Mouse (Mus musculus) neutrophil, adult 5-6 weeks (primary cell): ENCODE measurements around the gene Chd9. TPM values are rescaled to one million over a fixed set of nuclear protein-coding genes. Genes with fewer than 3 reads are reported as not detected.

Experiments used
- ATAC-seq: fragments of 151-379, 151-347 bp; 2 replicates; pipeline ENCODE4 v1.8.0; 2017; ENCODE audit warnings: mild to moderate bottlenecking, moderate TSS enrichment; ENCODE audit not compliant: insufficient number of reproducible peaks, poor library complexity, low FRiP score, severe bottlenecking; ENCODE audit errors: extremely low read depth
- total RNA-seq: library from RNA; stranded (forward); fragments of 200-1000 nt; gene quantifications from 2 replicates; pipeline ENCODE4 v1.2.3, GENCODE M21; 2017

Chd9 gene
- total RNA-seq, 1 experiment from 2014 or later: 90.1 TPM

- ATAC-seq: no peak
Measured at GRCm38 (mm10) chr8:90892579-90892919, 64.4 kb downstream of the Chd9 start.

GRCm38 (mm10) chr8:90894231-90894914 lies 66.2 kb downstream of the Chd9 start:
- no peak for ATAC-seq

GRCm38 (mm10) chr8:90897343-90897742 lies 69.2 kb downstream of the Chd9 start:
- no peak for ATAC-seq

GRCm38 (mm10) chr8:90898578-90898977 lies 70.4 kb downstream of the Chd9 start:
- ATAC-seq: no peak

GRCm38 (mm10) chr8:90902002-90902401 lies 73.8 kb downstream of the Chd9 start:
- no peak for ATAC-seq

GRCm38 (mm10) chr8:90904171-90904706 lies 76.1 kb downstream of the Chd9 start:
- no peak for ATAC-seq

GRCm38 (mm10) chr8:90906922-90907321 lies 78.8 kb downstream of the Chd9 start:
- ATAC-seq: no peak

GRCm38 (mm10) chr8:90907516-90907847 lies 79.3 kb downstream of the Chd9 start:
- no peak; the same call in 1 of the 2 replicates for ATAC-seq

- ATAC-seq: peak; percentile 80
Measured at GRCm38 (mm10) chr8:90907848-90908551, 79.8 kb downstream of the Chd9 start.

- ATAC-seq: peak; percentile 28; the same call in 1 of the 2 replicates
Measured at GRCm38 (mm10) chr8:90908580-90909471, 80.7 kb downstream of the Chd9 start.

GRCm38 (mm10) chr8:90923158-90923905 lies 95.2 kb downstream of the Chd9 start:
- ATAC-seq: no peak

GRCm38 (mm10) chr8:90928412-90928811 lies 100.3 kb downstream of the Chd9 start:
- no peak for ATAC-seq

GRCm38 (mm10) chr8:90930125-90930524 lies 102.0 kb downstream of the Chd9 start:
- ATAC-seq: 0 out of 2 replicates have a peak, but pooled peaks have one; percentile 19

- ATAC-seq: no peak
Measured at GRCm38 (mm10) chr8:90932934-90933333, 104.8 kb downstream of the Chd9 start.

- ATAC-seq: no peak
Measured at GRCm38 (mm10) chr8:90934786-90935185, 106.6 kb downstream of the Chd9 start.

- peak; percentile 70; the same call in 1 of the 2 replicates for ATAC-seq
Measured at GRCm38 (mm10) chr8:90936840-90937239, 108.7 kb downstream of the Chd9 start.

GRCm38 (mm10) chr8:90938352-90938930 lies 110.3 kb downstream of the Chd9 start:
- no peak for ATAC-seq

- ATAC-seq: no peak
Measured at GRCm38 (mm10) chr8:90939867-90940266, 111.7 kb downstream of the Chd9 start.
